In genomic region chr3:21935571-21936261, GRCm38 (mm10) we compare ENCODE assay signal across 8 mouse cellular contexts.
DNase-seq lines count a peak whose midpoint lies in the region; ATAC-seq and TF ChIP-seq lines count a peak whose summit lies in the region.

No protein-coding gene starts in this region.

- TF ChIP-seq POLR2A in bone marrow, adult 2 months (IDR thresholded peaks at IDR 0.05; ENCODE audit: borderline replicate concordance, control insufficient read depth, low read depth, low read length): no peak
- no peak; the same call in 1 of the 2 replicates for TF ChIP-seq POLR2A in embryonic fibroblast, embryonic 13.5 days (IDR thresholded peaks at IDR 0.05; ENCODE audit: low read depth, low read length)

- peak; percentile 94 for DNase-seq in A20 (ENCODE audit: low read depth, low spot score)
- peak; percentile 98 for DNase-seq in kidney, postnatal 0 days (ENCODE audit: low spot score)
- DNase-seq in liver, embryonic 11.5 days (ENCODE audit: low spot score): peak; percentile 94
- DNase-seq in naive thymus-derived CD4-positive, alpha-beta T cell, adult 2 months (ENCODE audit: low read depth): peak; percentile 95

- no peak for TF ChIP-seq CTCF in bone marrow, adult 2 months (IDR thresholded peaks at IDR 0.05; ENCODE audit: control insufficient read depth, insufficient read depth, low read length)
- no peak for TF ChIP-seq CTCF in embryonic fibroblast, embryonic 13.5 days (IDR thresholded peaks at IDR 0.05; ENCODE audit: borderline replicate concordance, insufficient read depth, low read length)
- peak; percentile 22; the same call in 1 of the 2 replicates for TF ChIP-seq CTCF in kidney, postnatal 0 days (IDR thresholded peaks at IDR 0.05; ENCODE audit: low read depth)

- peaks cover 3% of the 10 kb centered on the region for H3K4me1 ChIP-seq in bone marrow, adult 2 months (ENCODE audit: control insufficient read depth, insufficient read depth, low read length)
- H3K4me1 ChIP-seq in embryonic fibroblast, embryonic 13.5 days (ENCODE audit: control insufficient read depth, insufficient read depth, low read length): peaks cover 14% of the 10 kb centered on the region; the same call in 1 of the 2 replicates
- peaks cover 30% of the 10 kb centered on the region for H3K4me1 ChIP-seq in heart, embryonic 12.5 days (replicated peaks)
- H3K4me1 ChIP-seq in kidney, postnatal 0 days (replicated peaks; ENCODE audit: insufficient read depth, low read length): peaks cover 16% of the 10 kb centered on the region
- H3K4me1 ChIP-seq in liver, embryonic 11.5 days (replicated peaks; ENCODE audit: control insufficient read depth, insufficient read depth, low read length): peaks cover 14% of the 10 kb centered on the region
- H3K4me1 ChIP-seq in stomach, embryonic 14.5 days (ENCODE audit: control insufficient read depth, insufficient read depth, low read length): peaks cover 31% of the 10 kb centered on the region

- no peaks in the 10 kb centered on the region for H3K27me3 ChIP-seq in heart, embryonic 12.5 days (replicated peaks)
- H3K27me3 ChIP-seq in kidney, postnatal 0 days (ENCODE audit: insufficient read depth, low read length): no peaks in the 10 kb centered on the region
- 0 out of 2 replicates have a peak, but pooled peaks cover 1% of the 10 kb centered on the region for H3K27me3 ChIP-seq in liver, embryonic 11.5 days (replicated peaks; ENCODE audit: control insufficient read depth, insufficient read depth, low read length)
- no peaks in the 10 kb centered on the region for H3K27me3 ChIP-seq in stomach, embryonic 14.5 days (ENCODE audit: control insufficient read depth, insufficient read depth, low read length)

- H3K36me3 ChIP-seq in heart, embryonic 12.5 days: no peaks in the 10 kb centered on the region
- H3K36me3 ChIP-seq in kidney, postnatal 0 days (ENCODE audit: insufficient read depth, low read length): no peaks in the 10 kb centered on the region
- H3K36me3 ChIP-seq in liver, embryonic 11.5 days (ENCODE audit: control insufficient read depth, insufficient read depth, low read length): no peaks in the 10 kb centered on the region
- no peaks in the 10 kb centered on the region for H3K36me3 ChIP-seq in stomach, embryonic 14.5 days (ENCODE audit: control insufficient read depth, insufficient read depth, low read length)

- peak; percentile 95 for ATAC-seq in heart, embryonic 12.5 days (ENCODE audit: insufficient number of reproducible peaks, low FRiP score)
- ATAC-seq in kidney, postnatal 0 days (replicated peaks; ENCODE audit: low FRiP score, low read depth): peak; percentile 94
- peak; percentile 88 for ATAC-seq in liver, embryonic 11.5 days (replicated peaks; ENCODE audit: low FRiP score)
- ATAC-seq in stomach, embryonic 14.5 days (ENCODE audit: insufficient number of reproducible peaks, insufficient read depth, low FRiP score, low read depth): peak; percentile 95

- peak overlapping the region; percentile 57 for H3K9ac ChIP-seq in heart, embryonic 12.5 days
- H3K9ac ChIP-seq in kidney, postnatal 0 days (ENCODE audit: low read depth, low read length): 0 out of 2 replicates have a peak overlapping the region, but pooled peaks have one; percentile 23
- H3K9ac ChIP-seq in liver, embryonic 11.5 days (ENCODE audit: low read depth, low read length): peak overlapping the region; percentile 57
- no peak overlapping the region; the same call in 1 of the 2 replicates for H3K9ac ChIP-seq in stomach, embryonic 14.5 days (replicated peaks; ENCODE audit: low read depth, low read length)

- under 1% methylated on average over 24 of the region's 24 CpGs for WGBS in bone marrow, adult 2 months
- under 1% methylated on average over 24 of the region's 24 CpGs for WGBS in heart, embryonic 12.5 days
- WGBS in kidney, postnatal 0 days: 1% methylated on average over 24 of the region's 24 CpGs
- WGBS in liver, embryonic 11.5 days: under 1% methylated on average over 23 of the region's 24 CpGs
- WGBS in stomach, embryonic 14.5 days: under 1% methylated on average over 24 of the region's 24 CpGs

- H3K4me2 ChIP-seq in heart, embryonic 12.5 days: peak overlapping the region; percentile 72
- H3K4me2 ChIP-seq in kidney, postnatal 0 days (ENCODE audit: low read length): peak overlapping the region; percentile 58
- peak overlapping the region; percentile 76 for H3K4me2 ChIP-seq in liver, embryonic 11.5 days
- H3K4me2 ChIP-seq in stomach, embryonic 14.5 days (replicated peaks; ENCODE audit: low read depth, low read length): peak overlapping the region; percentile 49

- H3K9me3 ChIP-seq in heart, embryonic 12.5 days (replicated peaks): no peaks in the 10 kb centered on the region
- no peaks in the 10 kb centered on the region for H3K9me3 ChIP-seq in kidney, postnatal 0 days (replicated peaks; ENCODE audit: low read length)
- H3K9me3 ChIP-seq in liver, embryonic 11.5 days (ENCODE audit: control insufficient read depth, low read length): no peaks in the 10 kb centered on the region
- H3K9me3 ChIP-seq in stomach, embryonic 14.5 days (ENCODE audit: control insufficient read depth, low read depth, low read length): no peaks in the 10 kb centered on the region

- H3K27ac ChIP-seq in bone marrow, adult 2 months (ENCODE audit: control insufficient read depth, insufficient read depth, low read depth, low read length, poor library complexity): peak overlapping the region; percentile 82
- H3K27ac ChIP-seq in embryonic fibroblast, embryonic 13.5 days (ENCODE audit: insufficient read depth, low read length): peak overlapping the region; percentile 72
- peak overlapping the region; percentile 85 for H3K27ac ChIP-seq in heart, embryonic 12.5 days (ENCODE audit: poor library complexity, severe bottlenecking)
- peak overlapping the region; percentile 51 for H3K27ac ChIP-seq in kidney, postnatal 0 days
- H3K27ac ChIP-seq in liver, embryonic 11.5 days (ENCODE audit: low read depth, low read length): peak overlapping the region; percentile 72
- peak overlapping the region; percentile 86 for H3K27ac ChIP-seq in stomach, embryonic 14.5 days (ENCODE audit: low read length)

- peak overlapping the region; percentile 10 for H3K4me3 ChIP-seq in bone marrow, adult 2 months (replicated peaks; ENCODE audit: control insufficient read depth, low read depth, low read length)
- peak overlapping the region; percentile 2; the same call in 1 of the 2 replicates for H3K4me3 ChIP-seq in embryonic fibroblast, embryonic 13.5 days (ENCODE audit: insufficient read depth, low read length)
- peak overlapping the region; percentile 36 for H3K4me3 ChIP-seq in heart, embryonic 12.5 days
- H3K4me3 ChIP-seq in kidney, postnatal 0 days (replicated peaks; ENCODE audit: low read depth, low read length): peak overlapping the region; percentile 26
- H3K4me3 ChIP-seq in liver, embryonic 11.5 days (ENCODE audit: low read depth, low read length): peak overlapping the region; percentile 47
- H3K4me3 ChIP-seq in stomach, embryonic 14.5 days (ENCODE audit: low read depth, low read length): peak overlapping the region; percentile 19

Comparison
In these comparisons a context has a peak if more than half of its experiments do, and no peak if none do; other contexts are left out.
1. Peak in every context shown above with its lines: DNase-seq, ATAC-seq, H3K4me3 ChIP-seq and H3K27ac ChIP-seq.